Mouse (Mus musculus): ENCODE results near the gene Cmtm2b.

Gene Cmtm2b

GRCm38 (mm10) chr8:104341678-104342077 lies 19.6 kb downstream of the Cmtm2b start:
- DNase-seq (ENCODE audit: low spot score in 2 of 2) = no peak

GRCm38 (mm10) chr8:104342426-104342825 lies 20.4 kb downstream of the Cmtm2b start:
- DNase-seq (ENCODE audit: low spot score in 2 of 2) = no peak

GRCm38 (mm10) chr8:104343957-104344356 lies 21.9 kb downstream of the Cmtm2b start:
- peak; percentile 82 to 90 for DNase-seq (ENCODE audit: low spot score in 2 of 2)

- no peak for DNase-seq (ENCODE audit: low spot score in 2 of 2)
Observed at GRCm38 (mm10) chr8:104344622-104345021, 22.6 kb downstream of the Cmtm2b start.

- DNase-seq (ENCODE audit: low spot score in 2 of 2) = no peak
Observed at GRCm38 (mm10) chr8:104346706-104347105, 24.7 kb downstream of the Cmtm2b start.

GRCm38 (mm10) chr8:104348971-104349370 lies 26.9 kb downstream of the Cmtm2b start:
- no peak for DNase-seq (ENCODE audit: low spot score in 2 of 2)

GRCm38 (mm10) chr8:104350047-104350446 lies 28.0 kb downstream of the Cmtm2b start:
- DNase-seq (ENCODE audit: low spot score in 2 of 2) = no peak

- DNase-seq (ENCODE audit: low spot score in 2 of 2) = no peak
Observed at GRCm38 (mm10) chr8:104353186-104353585, 31.2 kb downstream of the Cmtm2b start.

GRCm38 (mm10) chr8:104354504-104354903 lies 32.5 kb downstream of the Cmtm2b start:
- no peak for DNase-seq (ENCODE audit: low spot score in 2 of 2)

- DNase-seq (ENCODE audit: low spot score in 2 of 2) = no peak
Observed at GRCm38 (mm10) chr8:104358637-104359036, 36.6 kb downstream of the Cmtm2b start.

GRCm38 (mm10) chr8:104359778-104360456 lies 37.9 kb downstream of the Cmtm2b start:
- no peak for DNase-seq (ENCODE audit: low spot score in 2 of 2)

- no peak for DNase-seq (ENCODE audit: low spot score in 2 of 2)
Observed at GRCm38 (mm10) chr8:104365695-104366094, 43.7 kb downstream of the Cmtm2b start.

- DNase-seq (ENCODE audit: low spot score in 2 of 2) = no peak
Observed at GRCm38 (mm10) chr8:104367398-104367797, 45.4 kb downstream of the Cmtm2b start.

GRCm38 (mm10) chr8:104369591-104369990 lies 47.6 kb downstream of the Cmtm2b start:
- no peak for DNase-seq (ENCODE audit: low spot score in 2 of 2)

- no peak for DNase-seq (ENCODE audit: low spot score in 2 of 2)
Observed at GRCm38 (mm10) chr8:104370071-104370470, 48.0 kb downstream of the Cmtm2b start.

GRCm38 (mm10) chr8:104371121-104371520 lies 49.1 kb downstream of the Cmtm2b start:
- no peak for DNase-seq (ENCODE audit: low spot score in 2 of 2)

- no peak for DNase-seq (ENCODE audit: low spot score in 2 of 2)
Observed at GRCm38 (mm10) chr8:104373779-104374178, 51.7 kb downstream of the Cmtm2b start.

- DNase-seq (ENCODE audit: low spot score in 2 of 2) = no peak
Observed at GRCm38 (mm10) chr8:104374269-104374668, 52.2 kb downstream of the Cmtm2b start.

- DNase-seq (ENCODE audit: low spot score in 2 of 2) = no peak
Observed at GRCm38 (mm10) chr8:104374864-104375846, 53.1 kb downstream of the Cmtm2b start.

GRCm38 (mm10) chr8:104375959-104376358 lies 53.9 kb downstream of the Cmtm2b start:
- DNase-seq (ENCODE audit: low spot score in 2 of 2) = no peak

- no peak for DNase-seq (ENCODE audit: low spot score in 2 of 2)
Observed at GRCm38 (mm10) chr8:104376669-104377068, 54.6 kb downstream of the Cmtm2b start.

- DNase-seq (ENCODE audit: low spot score in 2 of 2) = no peak
Observed at GRCm38 (mm10) chr8:104379301-104379836, 57.3 kb downstream of the Cmtm2b start.

Measured in right cerebral cortex, postnatal 10 days (tissue).